Mouse (Mus musculus): ENCODE measurements around the gene Flvcr2. TPM values are rescaled to one million over a fixed set of nuclear protein-coding genes. Genes with fewer than 3 reads are reported as not detected.

The Flvcr2 gene
- polyA plus RNA-seq, 2 experiments: 2.7 to 3.6 TPM

- DNase-seq (ENCODE audit: low read depth in 3 of 3, low spot score in 3 of 3) (no peak), ATAC-seq (ENCODE audit: insufficient read depth) (no peak)
- Histone ChIP-seq H3K4me3 (ENCODE audit: insufficient read depth in 1 of 2, low read depth in 2 of 2, low read length in 2 of 2) (peak overlapping the region; percentile 55 to 68), H3K4me1 (replicated peaks; ENCODE audit: control insufficient read depth in 2 of 2, insufficient read depth in 2 of 2, low read length in 1 of 2) (peaks cover 0 to 13% of the 10 kb centered on the region in 2 experiments; a peak in 2 of 4 replicates), H3K36me3 (replicated peaks; ENCODE audit: control insufficient read depth, insufficient read depth, low read depth) (no peaks in the 10 kb centered on the region), H3K4me2 (ENCODE audit: low read depth) (peak overlapping the region; percentile 76), H3K27ac (no peak overlapping the region), H3K9me3 (ENCODE audit: control insufficient read depth, low read length) (no peaks in the 10 kb centered on the region), H3K27me3 (ENCODE audit: control insufficient read depth, insufficient read depth, low read length) (no peaks in the 10 kb centered on the region), H3K9ac (replicated peaks) (peak overlapping the region; percentile 58)
- TF ChIP-seq CTCF (IDR thresholded peaks at IDR 0.05; ENCODE audit: low read depth): no peak
- TF ChIP-seq EP300 (IDR thresholded peaks at IDR 0.05; ENCODE audit: low read depth): no peak
- 20% methylated on average over 17 of the region's 17 CpGs for WGBS (ENCODE audit: insufficient replicate concordance)
Observed at GRCm38 (mm10) chr12:85705831-85706530, 40.4 kb upstream of the Flvcr2 start.

GRCm38 (mm10) chr12:85706906-85707305 is 39.4 kb upstream of the Flvcr2 start:
- Histone ChIP-seq H3K4me2 (ENCODE audit: low read depth) (no peak overlapping the region), H3K4me3 (ENCODE audit: insufficient read depth in 1 of 2, low read depth in 2 of 2, low read length in 2 of 2) (no peak overlapping the region), H3K27ac (no peak overlapping the region), H3K27me3 (ENCODE audit: control insufficient read depth, insufficient read depth, low read length) (no peaks in the 10 kb centered on the region), H3K9me3 (ENCODE audit: control insufficient read depth, low read length) (no peaks in the 10 kb centered on the region), H3K9ac (replicated peaks) (no peak overlapping the region), H3K36me3 (replicated peaks; ENCODE audit: control insufficient read depth, insufficient read depth, low read depth) (no peaks in the 10 kb centered on the region), H3K4me1 (replicated peaks; ENCODE audit: control insufficient read depth in 2 of 2, insufficient read depth in 2 of 2, low read length in 1 of 2) (peaks cover 0 to 13% of the 10 kb centered on the region in 2 experiments; a peak in 2 of 4 replicates)
- no peak for DNase-seq (ENCODE audit: low read depth in 3 of 3, low spot score in 3 of 3)
- ATAC-seq (ENCODE audit: insufficient read depth): no peak
- WGBS (ENCODE audit: insufficient replicate concordance): 67% methylated on average over 4 of the region's 4 CpGs
- TF ChIP-seq CTCF (IDR thresholded peaks at IDR 0.05; ENCODE audit: low read depth): no peak
- TF ChIP-seq EP300 (IDR thresholded peaks at IDR 0.05; ENCODE audit: low read depth): no peak

- Histone ChIP-seq H3K9me3 (ENCODE audit: control insufficient read depth, low read length) (no peaks in the 10 kb centered on the region), H3K4me2 (ENCODE audit: low read depth) (no peak overlapping the region), H3K9ac (replicated peaks) (no peak overlapping the region), H3K4me3 (ENCODE audit: insufficient read depth in 1 of 2, low read depth in 2 of 2, low read length in 2 of 2) (no peak overlapping the region), H3K36me3 (replicated peaks; ENCODE audit: control insufficient read depth, insufficient read depth, low read depth) (no peaks in the 10 kb centered on the region), H3K27ac (no peak overlapping the region), H3K27me3 (ENCODE audit: control insufficient read depth, insufficient read depth, low read length) (no peaks in the 10 kb centered on the region), H3K4me1 (replicated peaks; ENCODE audit: control insufficient read depth in 2 of 2, insufficient read depth in 2 of 2, low read length in 1 of 2) (peaks cover 0 to 13% of the 10 kb centered on the region in 2 experiments; a peak in 2 of 4 replicates)
- no peak for ATAC-seq (ENCODE audit: insufficient read depth)
- no peak for DNase-seq (ENCODE audit: low read depth in 3 of 3, low spot score in 3 of 3)
- no peak for TF ChIP-seq CTCF (IDR thresholded peaks at IDR 0.05; ENCODE audit: low read depth)
- no peak for TF ChIP-seq EP300 (IDR thresholded peaks at IDR 0.05; ENCODE audit: low read depth)
- 79% methylated on average over 11 of the region's 11 CpGs for WGBS (ENCODE audit: insufficient replicate concordance)
Observed at GRCm38 (mm10) chr12:85707391-85707790, 38.9 kb upstream of the Flvcr2 start.

- no peak for DNase-seq (ENCODE audit: low read depth in 3 of 3, low spot score in 3 of 3)
- ATAC-seq (ENCODE audit: insufficient read depth): no peak
- Histone ChIP-seq H3K27ac (no peak overlapping the region), H3K27me3 (ENCODE audit: control insufficient read depth, insufficient read depth, low read length) (no peaks in the 10 kb centered on the region), H3K9ac (replicated peaks) (no peak overlapping the region), H3K4me2 (ENCODE audit: low read depth) (no peak overlapping the region), H3K36me3 (replicated peaks; ENCODE audit: control insufficient read depth, insufficient read depth, low read depth) (no peaks in the 10 kb centered on the region), H3K4me1 (replicated peaks; ENCODE audit: control insufficient read depth in 2 of 2, insufficient read depth in 2 of 2, low read length in 1 of 2) (peaks cover 0 to 13% of the 10 kb centered on the region in 2 experiments; a peak in 2 of 4 replicates), H3K9me3 (ENCODE audit: control insufficient read depth, low read length) (no peaks in the 10 kb centered on the region), H3K4me3 (ENCODE audit: insufficient read depth in 1 of 2, low read depth in 2 of 2, low read length in 2 of 2) (no peak overlapping the region)
- 77% methylated on average over 12 of the region's 12 CpGs for WGBS (ENCODE audit: insufficient replicate concordance)
- TF ChIP-seq CTCF (IDR thresholded peaks at IDR 0.05; ENCODE audit: low read depth) (no peak), EP300 (IDR thresholded peaks at IDR 0.05; ENCODE audit: low read depth) (no peak)
Observed at GRCm38 (mm10) chr12:85708556-85708955, 37.8 kb upstream of the Flvcr2 start.

- Histone ChIP-seq H3K4me1 (replicated peaks; ENCODE audit: control insufficient read depth in 2 of 2, insufficient read depth in 2 of 2, low read length in 1 of 2) (0 out of 4 replicates have a peak, but pooled peaks cover 0 to 3% of the 10 kb centered on the region in 2 experiments), H3K27ac (no peak overlapping the region), H3K9me3 (ENCODE audit: control insufficient read depth, low read length) (no peaks in the 10 kb centered on the region), H3K4me2 (ENCODE audit: low read depth) (no peak overlapping the region), H3K9ac (replicated peaks) (no peak overlapping the region), H3K36me3 (replicated peaks; ENCODE audit: control insufficient read depth, insufficient read depth, low read depth) (no peaks in the 10 kb centered on the region), H3K4me3 (ENCODE audit: insufficient read depth in 1 of 2, low read depth in 2 of 2, low read length in 2 of 2) (no peak overlapping the region), H3K27me3 (ENCODE audit: control insufficient read depth, insufficient read depth, low read length) (no peaks in the 10 kb centered on the region)
- ATAC-seq (ENCODE audit: insufficient read depth) (no peak), DNase-seq (ENCODE audit: low read depth in 3 of 3, low spot score in 3 of 3) (no peak)
- no peak for TF ChIP-seq CTCF (IDR thresholded peaks at IDR 0.05; ENCODE audit: low read depth)
- TF ChIP-seq EP300 (IDR thresholded peaks at IDR 0.05; ENCODE audit: low read depth): no peak
- 36% methylated on average over 7 of the region's 7 CpGs for WGBS (ENCODE audit: insufficient replicate concordance)
Observed at GRCm38 (mm10) chr12:85710695-85711094, 35.6 kb upstream of the Flvcr2 start.

Measured in liver, embryonic 14.5 days (tissue).